Mouse (Mus musculus): ENCODE data around the gene Adamts14. TPM values are rescaled to one million over a fixed set of nuclear protein-coding genes. Genes with fewer than 3 reads are reported as not detected.

Adamts14 gene
- under 1 TPM; 0.73 to 0.75 TPM for total RNA-seq (2021)

GRCm38 (mm10) chr10:61273081-61273843 is at the start of gene Adamts14:
TSS of gene Adamts14 (minus strand) at chr10:61273438.
- intact Hi-C loops (cut with DNase I) = no loop called here
- DNase-seq (ENCODE audit: extremely low spot score in 1 of 2, low spot score in 2 of 2) = peak in 1 of 2 experiments; percentile 47

- intact Hi-C loops (cut with DNase I) = no loop called here
- no peak for DNase-seq (ENCODE audit: extremely low spot score in 1 of 2, low spot score in 2 of 2)
These were observed 45.3 kb upstream of the Adamts14 start for GRCm38 (mm10) chr10:61318527-61318926.

- intact Hi-C loops (cut with DNase I) = no loop called here
- DNase-seq (ENCODE audit: extremely low spot score in 1 of 2, low spot score in 2 of 2) = peak in 1 of 2 experiments; percentile 12
These were observed 42.2 kb upstream of the Adamts14 start for GRCm38 (mm10) chr10:61315324-61315880.

- intact Hi-C loops (cut with DNase I) = no loop called here
- DNase-seq (ENCODE audit: extremely low spot score in 1 of 2, low spot score in 2 of 2) = no peak
These were observed 40.5 kb upstream of the Adamts14 start for GRCm38 (mm10) chr10:61313750-61314149.

- DNase-seq (ENCODE audit: extremely low spot score in 1 of 2, low spot score in 2 of 2) = peak in 1 of 2 experiments; percentile 2
- intact Hi-C loops (cut with DNase I) = no loop called here
These were observed 39.5 kb upstream of the Adamts14 start for GRCm38 (mm10) chr10:61312754-61313153.

- peak in 1 of 2 experiments; percentile 15 for DNase-seq (ENCODE audit: extremely low spot score in 1 of 2, low spot score in 2 of 2)
- intact Hi-C loops (cut with DNase I) = no loop called here
These were observed 38.9 kb upstream of the Adamts14 start for GRCm38 (mm10) chr10:61312159-61312558.

GRCm38 (mm10) chr10:61308706-61309320 is 35.6 kb upstream of the Adamts14 start:
- no peak for DNase-seq (ENCODE audit: extremely low spot score in 1 of 2, low spot score in 2 of 2)
- intact Hi-C loops (cut with DNase I) = no loop called here

DNA sequence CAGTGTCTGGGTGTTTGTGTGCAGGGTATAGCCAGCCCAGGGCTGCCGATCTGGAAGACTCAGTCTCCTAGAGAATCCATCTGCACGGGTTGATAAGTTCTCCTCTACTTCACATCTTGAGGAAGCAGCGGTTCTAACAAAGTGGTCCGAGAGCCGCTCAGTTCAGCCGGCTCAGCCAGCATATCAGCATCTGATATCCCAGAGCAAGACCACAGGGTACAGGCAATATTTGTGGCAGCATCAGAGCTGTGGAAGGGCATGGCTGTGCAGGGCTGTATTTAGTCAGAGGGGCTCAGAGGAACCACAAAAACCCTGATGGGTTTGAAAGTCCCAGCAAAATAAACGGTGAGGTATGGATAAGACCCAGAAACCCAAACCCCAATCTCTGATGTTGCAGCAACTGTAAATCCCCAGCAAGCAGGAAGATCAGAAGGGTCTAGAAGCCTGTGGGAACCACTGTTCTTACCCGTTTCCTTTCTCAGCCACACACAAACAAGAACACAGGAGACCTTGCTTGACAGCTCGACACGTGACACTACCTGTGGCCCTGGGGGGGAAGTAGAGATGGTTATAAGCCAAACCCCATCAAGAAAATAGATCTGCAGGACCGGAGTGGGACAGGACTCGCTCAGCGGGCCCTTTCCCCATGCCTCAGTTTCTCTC is 32.8 kb upstream of the Adamts14 start:
- no peak for DNase-seq (ENCODE audit: extremely low spot score in 1 of 2, low spot score in 2 of 2)
- intact Hi-C loops (cut with DNase I) = no loop called here

DNA sequence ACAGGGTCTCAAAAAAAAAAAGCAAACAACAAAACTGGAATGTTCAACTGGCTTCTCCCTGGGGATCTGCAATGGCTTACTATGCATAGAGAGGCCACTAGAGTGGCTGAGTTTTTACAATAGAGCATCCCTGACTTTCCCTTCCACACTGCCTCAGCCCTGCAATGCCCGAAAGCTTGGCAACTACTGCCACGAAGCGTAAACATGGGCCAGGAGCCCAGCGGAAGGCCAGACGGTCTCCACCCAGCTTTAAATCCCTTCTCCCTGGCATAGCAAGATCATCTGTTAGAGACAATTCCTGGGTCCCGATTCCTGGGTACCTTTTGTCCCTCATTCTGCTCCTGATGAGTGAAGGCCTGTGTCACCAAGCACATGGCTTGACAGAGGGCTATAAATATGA is 30.8 kb upstream of the Adamts14 start:
- intact Hi-C loops (cut with DNase I) = no loop called here

GRCm38 (mm10) chr10:61300996-61301395 is 27.8 kb upstream of the Adamts14 start:
- DNase-seq (ENCODE audit: extremely low spot score in 1 of 2, low spot score in 2 of 2) = no peak
- intact Hi-C loops (cut with DNase I) = no loop called here

More for the DNA sequence above, 30.8 kb upstream of the Adamts14 start:
- no peak for DNase-seq (ENCODE audit: extremely low spot score in 1 of 2, low spot score in 2 of 2)

DNA sequence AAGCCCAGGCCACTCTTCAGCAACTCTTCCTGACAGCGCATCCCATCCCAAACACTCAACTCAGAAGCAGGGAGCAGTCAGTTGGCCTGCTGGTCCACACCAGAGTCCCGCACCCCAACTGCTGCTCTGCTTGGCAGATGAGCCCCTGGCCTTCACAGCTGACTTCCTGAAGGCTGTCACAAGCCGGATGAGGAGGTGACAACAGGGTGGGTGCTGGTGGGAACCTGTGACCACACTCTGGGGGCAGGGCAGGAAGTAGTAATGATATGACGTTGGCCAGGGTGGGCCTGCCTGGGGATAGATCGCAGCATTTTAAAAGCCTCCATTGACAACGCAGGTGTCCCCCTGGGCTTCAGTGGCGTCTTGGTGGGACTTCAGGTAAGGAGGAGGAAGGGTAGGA is 24.2 kb upstream of the Adamts14 start, which contains the start of gene Prf1:
Prf1 (plus strand) TSS at position 357 of the 400 bp plus-strand sequence.
- intact Hi-C loops (cut with DNase I) = no loop called here
- DNase-seq (ENCODE audit: extremely low spot score in 1 of 2, low spot score in 2 of 2) = no peak

- no peak for DNase-seq (ENCODE audit: extremely low spot score in 1 of 2, low spot score in 2 of 2)
- intact Hi-C loops (cut with DNase I) = no loop called here
These were observed 23.6 kb upstream of the Adamts14 start for GRCm38 (mm10) chr10:61296713-61297445.

DNA sequence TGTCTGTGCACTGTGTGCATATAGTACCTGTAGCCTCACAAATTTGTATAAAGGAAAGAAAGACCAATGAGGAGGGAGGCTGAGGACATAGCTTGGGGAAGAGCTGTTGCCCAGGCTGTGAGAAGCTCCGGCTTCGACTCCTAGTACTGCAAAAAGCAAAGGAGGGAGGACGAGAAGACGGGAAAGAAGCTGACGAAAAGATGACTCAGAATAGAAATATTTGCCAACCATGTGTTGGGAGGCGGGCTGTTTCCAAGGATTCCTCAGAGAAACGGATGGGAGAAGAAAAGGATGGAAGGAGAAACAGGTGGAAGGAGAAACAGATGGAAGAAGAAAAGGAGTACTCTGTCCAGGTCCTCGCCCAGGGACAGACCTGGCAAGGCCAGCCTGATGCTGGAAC is 21.0 kb upstream of the Adamts14 start:
- DNase-seq (ENCODE audit: extremely low spot score in 1 of 2, low spot score in 2 of 2) = peak in 1 of 2 experiments; percentile 14
- intact Hi-C loops (cut with DNase I) = no loop called here

GRCm38 (mm10) chr10:61290479-61290878 is 17.2 kb upstream of the Adamts14 start:
- intact Hi-C loops (cut with DNase I) = no loop called here
- DNase-seq (ENCODE audit: extremely low spot score in 1 of 2, low spot score in 2 of 2) = no peak

DNA sequence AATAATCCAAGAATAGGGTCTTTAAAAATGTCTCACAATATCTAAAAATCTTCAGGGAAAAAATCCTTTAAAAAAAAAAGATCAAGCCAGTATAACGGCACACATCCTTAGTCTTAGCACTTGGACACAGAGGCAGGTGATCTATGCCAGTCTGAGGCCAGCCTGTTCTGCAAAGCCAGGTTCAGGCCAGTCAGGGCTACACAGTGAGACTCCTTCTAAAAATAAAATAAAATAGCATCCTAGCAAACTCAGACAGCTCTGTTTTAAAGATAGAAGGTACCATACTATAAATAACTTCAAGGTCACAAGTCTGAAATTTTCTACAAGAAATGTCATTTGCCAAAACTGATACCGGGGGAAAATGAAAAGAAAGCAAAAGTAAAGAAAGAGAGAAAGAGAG is 16.8 kb upstream of the Adamts14 start:
- intact Hi-C loops (cut with DNase I) = no loop called here
- DNase-seq (ENCODE audit: extremely low spot score in 1 of 2, low spot score in 2 of 2) = no peak

- intact Hi-C loops (cut with DNase I) = no loop called here
These were observed 13.0 kb upstream of the Adamts14 start for GRCm38 (mm10) chr10:61286246-61286645.

GRCm38 (mm10) chr10:61285271-61285670 is 12.0 kb upstream of the Adamts14 start:
- no peak for DNase-seq (ENCODE audit: extremely low spot score in 1 of 2, low spot score in 2 of 2)
- intact Hi-C loops (cut with DNase I) = no loop called here

More at GRCm38 (mm10) chr10:61286246-61286645, 13.0 kb upstream of the Adamts14 start:
- no peak for DNase-seq (ENCODE audit: extremely low spot score in 1 of 2, low spot score in 2 of 2)

DNA sequence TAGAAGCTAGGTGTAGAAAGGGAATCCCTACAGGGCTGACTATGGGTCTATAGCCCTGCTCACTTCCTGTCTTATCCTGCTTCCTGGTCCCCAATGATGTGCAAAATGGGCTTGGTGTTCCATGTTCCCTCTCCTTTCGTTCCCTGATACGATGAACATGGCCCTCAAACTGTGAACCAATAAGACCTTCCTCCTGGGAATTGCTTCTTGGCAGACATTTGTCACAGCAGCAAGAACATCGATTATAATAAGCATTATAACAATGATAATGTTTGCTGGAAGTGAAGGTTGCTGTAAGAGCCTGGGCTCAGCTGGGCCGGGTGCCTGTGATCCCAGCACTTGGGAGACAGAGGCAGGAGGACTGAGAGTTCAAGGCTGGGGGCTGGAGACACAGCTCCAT is 11.1 kb upstream of the Adamts14 start:
- intact Hi-C loops (cut with DNase I) = no loop called here
- no peak for DNase-seq (ENCODE audit: extremely low spot score in 1 of 2, low spot score in 2 of 2)

DNA sequence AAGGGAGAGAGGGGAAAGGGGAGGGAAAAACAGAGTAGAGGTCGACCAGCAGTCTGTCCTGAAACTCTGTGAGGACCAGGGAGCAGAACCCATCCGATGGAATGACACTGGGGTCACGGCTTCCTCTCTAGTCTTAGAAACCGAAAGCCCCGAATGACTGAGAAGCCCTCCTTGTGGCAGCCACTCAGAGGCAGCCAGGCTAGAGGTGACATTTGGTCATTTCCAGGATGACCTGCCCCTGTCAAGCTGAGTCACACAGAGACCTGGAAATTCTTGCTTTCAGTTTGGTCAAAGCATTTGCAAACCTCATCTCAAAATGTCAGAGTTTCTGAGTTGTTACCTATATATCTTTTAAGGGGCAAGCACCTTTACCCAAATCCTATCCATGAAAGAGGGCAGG is 7.9 kb upstream of the Adamts14 start:
- intact Hi-C loops (cut with DNase I) = no loop called here
- DNase-seq (ENCODE audit: extremely low spot score in 1 of 2, low spot score in 2 of 2) = no peak
